Mouse (Mus musculus): ENCODE results near the gene Ttc30b. TPM values are rescaled to one million over a fixed set of nuclear protein-coding genes. Genes with fewer than 3 reads are reported as not detected.
"Not testable (repeated sequence)": the region's sequence is repeated elsewhere in the genome, so short reads cannot be mapped to it uniquely, and the experiment has no call there.

The Ttc30b gene
- total and polyA plus RNA-seq, 2 experiments from 2014 or later = 18.7 to 30.8 TPM

DNA sequence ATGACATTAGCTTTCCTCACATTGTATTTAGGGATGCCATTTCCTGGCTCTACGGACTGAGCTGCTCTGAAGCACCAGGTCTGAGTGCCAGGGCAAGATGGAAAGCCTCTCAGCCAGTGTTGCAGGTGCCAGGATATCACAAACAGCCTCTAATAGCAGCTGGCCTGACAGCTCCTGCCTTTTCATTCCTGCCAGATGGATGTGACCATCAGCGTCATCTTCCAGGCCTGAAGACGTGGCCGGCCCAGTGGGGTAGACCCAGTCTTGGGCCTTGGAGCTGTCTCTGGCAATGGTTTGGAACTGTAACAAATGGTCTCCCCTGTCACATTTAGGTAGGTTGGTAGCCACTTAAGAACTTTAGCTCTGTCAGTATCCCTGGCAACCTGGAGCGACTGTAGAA lies 14.9 kb upstream of the Ttc30b start:
- DNase-seq (ENCODE audit: low spot score) (peak; percentile 17), ATAC-seq (ENCODE audit: low FRiP score) (no peak)
- no peak for TF ChIP-seq CTCF (IDR thresholded peaks at IDR 0.05)
- no peak overlapping the region for H3K27ac ChIP-seq (ENCODE audit: low read depth, low read length)
- no peaks in the 10 kb centered on the region for H3K36me3 ChIP-seq (ENCODE audit: insufficient read depth, low read length)
- H3K27me3 ChIP-seq (ENCODE audit: insufficient read depth, low read length) = no peaks in the 10 kb centered on the region
- no peak overlapping the region for H3K9ac ChIP-seq (replicated peaks; ENCODE audit: low read length, poor library complexity, severe bottlenecking)
- no peaks in the 10 kb centered on the region for H3K9me3 ChIP-seq (ENCODE audit: low read length)
- no peak overlapping the region for H3K4me2 ChIP-seq (ENCODE audit: low read depth, low read length, poor library complexity, severe bottlenecking)
- WGBS = 94% methylated on average over 5 of the region's 5 CpGs
- no peaks in the 10 kb centered on the region for H3K4me1 ChIP-seq (ENCODE audit: insufficient read depth, low read length)
- H3K4me3 ChIP-seq (ENCODE audit: low read depth, low read length) = no peak overlapping the region

DNA sequence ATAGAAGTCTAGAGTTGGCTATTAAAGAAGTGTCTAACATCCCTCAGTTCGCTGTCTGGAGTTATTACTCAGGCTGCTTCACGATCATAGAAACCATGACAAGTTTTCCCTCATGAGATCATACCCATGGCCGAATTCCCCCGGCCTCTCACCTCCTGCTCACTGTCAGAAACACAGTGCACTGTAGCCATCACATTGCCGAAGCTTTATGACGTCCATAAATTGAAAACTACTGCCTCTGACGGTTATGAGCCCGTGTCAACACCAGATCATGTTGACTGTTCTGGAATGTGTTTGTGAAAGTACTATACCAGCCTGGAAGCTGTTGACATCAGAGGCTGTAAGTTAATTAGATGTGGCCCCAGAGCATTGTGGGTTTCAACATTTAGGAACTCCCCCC lies 12.3 kb upstream of the Ttc30b start:
- no peaks in the 10 kb centered on the region for H3K27me3 ChIP-seq (ENCODE audit: insufficient read depth, low read length)
- no peaks in the 10 kb centered on the region for H3K9me3 ChIP-seq (ENCODE audit: low read length)
- TF ChIP-seq CTCF (IDR thresholded peaks at IDR 0.05) = no peak
- H3K4me3 ChIP-seq (ENCODE audit: low read depth, low read length) = no peak overlapping the region
- H3K4me1 ChIP-seq (ENCODE audit: insufficient read depth, low read length) = no peaks in the 10 kb centered on the region
- H3K9ac ChIP-seq (replicated peaks; ENCODE audit: low read length, poor library complexity, severe bottlenecking) = no peak overlapping the region
- DNase-seq (ENCODE audit: low spot score) (no peak), ATAC-seq (ENCODE audit: low FRiP score) (no peak)
- 91% methylated on average over 8 of the region's 8 CpGs for WGBS
- no peak overlapping the region for H3K4me2 ChIP-seq (ENCODE audit: low read depth, low read length, poor library complexity, severe bottlenecking)
- no peak overlapping the region for H3K27ac ChIP-seq (ENCODE audit: low read depth, low read length)
- H3K36me3 ChIP-seq (ENCODE audit: insufficient read depth, low read length) = no peaks in the 10 kb centered on the region

DNA sequence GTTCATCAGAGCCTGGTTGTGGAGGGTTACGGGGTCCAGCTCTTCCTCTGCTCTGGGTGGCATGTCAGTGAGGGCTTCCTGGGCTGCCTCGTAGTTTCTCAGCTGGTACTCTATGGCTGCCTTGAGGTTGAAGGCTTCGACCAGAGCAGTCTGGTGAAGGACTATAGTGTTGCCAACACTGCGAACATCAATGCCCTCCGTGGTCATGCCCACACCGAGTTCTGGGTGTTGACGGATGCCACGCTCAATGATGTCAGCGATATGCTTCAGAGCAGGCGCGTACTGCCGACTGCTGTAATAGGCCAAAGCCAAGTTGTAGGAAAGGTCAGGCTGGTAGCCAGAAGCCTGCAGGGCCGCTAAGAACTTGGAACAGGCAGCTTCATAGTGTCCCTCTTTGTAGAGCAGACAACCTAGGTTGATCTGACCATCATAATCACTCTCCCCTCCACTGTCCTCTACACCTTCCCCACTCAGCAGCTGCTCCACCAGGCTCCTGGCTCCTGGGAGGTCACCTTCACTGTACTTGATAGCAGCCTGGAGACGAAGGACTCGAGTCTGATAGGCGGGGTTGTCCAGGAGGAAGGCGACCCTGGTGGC lies 767 bp downstream of the Ttc30b start:
- not testable (repeated sequence) for H3K27ac ChIP-seq (ENCODE audit: low read depth, low read length); H3K27me3 ChIP-seq (ENCODE audit: insufficient read depth, low read length); H3K36me3 ChIP-seq (ENCODE audit: insufficient read depth, low read length); DNase-seq (ENCODE audit: low spot score); H3K4me1 ChIP-seq (ENCODE audit: insufficient read depth, low read length); H3K9me3 ChIP-seq (ENCODE audit: low read length)
- peak overlapping the region; percentile 61; the same call in 1 of the 2 replicates for H3K9ac ChIP-seq (replicated peaks; ENCODE audit: low read length, poor library complexity, severe bottlenecking)
- peak overlapping the region; percentile 48 for H3K4me3 ChIP-seq (ENCODE audit: low read depth, low read length)
- WGBS = 73% methylated on average over 13 of the region's 17 CpGs
- peak; percentile 44; the same call in 1 of the 2 replicates for ATAC-seq (ENCODE audit: low FRiP score)
- H3K4me2 ChIP-seq (ENCODE audit: low read depth, low read length, poor library complexity, severe bottlenecking) = peak overlapping the region; percentile 52

DNA sequence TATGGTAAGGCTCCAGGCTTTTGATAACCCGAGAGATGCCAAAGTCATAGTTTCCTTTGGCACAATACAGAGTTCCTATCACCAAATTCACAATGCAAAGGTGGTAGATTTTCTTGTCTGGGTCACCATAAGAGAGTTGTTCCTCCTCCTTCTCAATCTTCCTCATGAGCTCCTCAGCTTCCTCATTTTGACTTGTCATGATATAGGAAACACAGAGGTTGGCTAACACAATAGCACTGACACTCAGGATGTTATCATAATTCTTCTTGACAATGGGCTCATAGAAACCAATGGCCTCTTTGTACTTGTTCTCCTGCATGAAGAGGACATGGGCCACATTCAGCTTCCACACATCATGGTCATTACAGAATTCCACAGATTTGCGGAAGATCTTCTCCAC lies 1.7 kb downstream of the Ttc30b start:
- H3K9ac ChIP-seq (replicated peaks; ENCODE audit: low read length, poor library complexity, severe bottlenecking); H3K36me3 ChIP-seq (ENCODE audit: insufficient read depth, low read length); H3K4me3 ChIP-seq (ENCODE audit: low read depth, low read length); H3K4me1 ChIP-seq (ENCODE audit: insufficient read depth, low read length); H3K4me2 ChIP-seq (ENCODE audit: low read depth, low read length, poor library complexity, severe bottlenecking); H3K9me3 ChIP-seq (ENCODE audit: low read length); ATAC-seq (ENCODE audit: low FRiP score); DNase-seq (ENCODE audit: low spot score); H3K27ac ChIP-seq (ENCODE audit: low read depth, low read length); H3K27me3 ChIP-seq (ENCODE audit: insufficient read depth, low read length): not testable (repeated sequence)
- 95% methylated on average over 2 of the region's 2 CpGs for WGBS

DNA sequence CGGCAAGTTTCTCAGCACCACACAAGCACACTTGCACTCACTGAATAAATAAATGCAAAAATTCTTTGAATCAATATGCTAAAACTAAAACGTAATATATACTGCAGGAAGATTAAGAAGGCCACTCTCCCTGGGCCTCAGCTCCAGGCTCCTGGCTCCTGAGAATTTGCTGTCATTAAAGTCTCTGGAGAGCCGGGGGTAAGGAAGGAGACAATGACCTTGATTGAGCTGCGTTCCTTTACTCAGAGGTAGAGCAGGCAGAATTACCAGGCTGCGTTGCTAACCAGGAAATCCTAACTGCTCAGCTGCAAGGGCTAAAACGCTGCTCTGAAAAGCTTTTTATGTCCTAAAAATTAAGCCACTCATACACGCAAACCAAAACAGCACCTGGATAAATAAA lies 4.8 kb downstream of the Ttc30b start:
- H3K36me3 ChIP-seq (ENCODE audit: insufficient read depth, low read length) = no peaks in the 10 kb centered on the region; the same call in 1 of the 2 replicates
- ATAC-seq (ENCODE audit: low FRiP score) (no peak), DNase-seq (ENCODE audit: low spot score) (no peak)
- H3K9ac ChIP-seq (replicated peaks; ENCODE audit: low read length, poor library complexity, severe bottlenecking) = no peak overlapping the region
- no peak overlapping the region for H3K4me3 ChIP-seq (ENCODE audit: low read depth, low read length)
- no peak for TF ChIP-seq CTCF (IDR thresholded peaks at IDR 0.05)
- no peaks in the 10 kb centered on the region for H3K27me3 ChIP-seq (ENCODE audit: insufficient read depth, low read length)
- H3K9me3 ChIP-seq (ENCODE audit: low read length) = no peaks in the 10 kb centered on the region
- H3K4me1 ChIP-seq (ENCODE audit: insufficient read depth, low read length) = no peaks in the 10 kb centered on the region
- WGBS = 45% methylated on average over 7 of the region's 7 CpGs
- H3K4me2 ChIP-seq (ENCODE audit: low read depth, low read length, poor library complexity, severe bottlenecking) = no peak overlapping the region
- no peak overlapping the region for H3K27ac ChIP-seq (ENCODE audit: low read depth, low read length)

DNA sequence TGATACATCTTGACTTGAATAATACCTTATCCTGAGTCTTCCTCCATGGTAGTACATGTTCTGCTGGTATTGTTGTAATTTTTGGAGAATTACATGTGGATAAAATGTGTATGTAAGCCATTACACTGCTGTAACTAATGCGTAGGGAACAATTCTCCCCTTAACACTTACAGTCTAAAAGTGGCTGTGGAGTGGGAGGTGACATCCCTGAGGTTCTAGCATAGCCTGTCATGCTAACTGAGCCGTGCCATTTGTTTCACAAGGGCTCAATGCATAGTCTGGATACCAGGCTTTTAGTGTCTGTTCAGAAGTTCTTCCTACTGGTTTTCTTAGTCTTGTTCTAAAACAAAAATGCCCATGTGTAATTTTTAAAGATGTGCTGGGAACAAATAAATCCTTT lies 7.4 kb downstream of the Ttc30b start:
- Histone ChIP-seq H3K9ac (replicated peaks; ENCODE audit: low read length, poor library complexity, severe bottlenecking) (no peak overlapping the region), H3K4me2 (ENCODE audit: low read depth, low read length, poor library complexity, severe bottlenecking) (no peak overlapping the region), H3K4me1 (ENCODE audit: insufficient read depth, low read length) (no peaks in the 10 kb centered on the region), H3K27ac (ENCODE audit: low read depth, low read length) (no peak overlapping the region), H3K9me3 (ENCODE audit: low read length) (no peaks in the 10 kb centered on the region), H3K27me3 (ENCODE audit: insufficient read depth, low read length) (no peaks in the 10 kb centered on the region), H3K36me3 (ENCODE audit: insufficient read depth, low read length) (peaks cover 8% of the 10 kb centered on the region; the same call in 1 of the 2 replicates), H3K4me3 (ENCODE audit: low read depth, low read length) (no peak overlapping the region)
- no peak for TF ChIP-seq CTCF (IDR thresholded peaks at IDR 0.05)
- ATAC-seq (ENCODE audit: low FRiP score) (no peak), DNase-seq (ENCODE audit: low spot score) (no peak)
- WGBS = 95% methylated on average over 2 of the region's 2 CpGs
